Mouse (Mus musculus): ENCODE measurements around the gene Dcun1d4. TPM values are rescaled to one million over a fixed set of nuclear protein-coding genes. Genes with fewer than 3 reads are reported as not detected.

Dcun1d4 gene
- polyA plus RNA-seq, 1 experiment, result 2.8 TPM

GRCm38 (mm10) chr5:73486451-73486850 lies 5.7 kb downstream of the Dcun1d4 start:
- Histone ChIP-seq H3K4me1 (ENCODE audit: control insufficient read depth, insufficient read depth, insufficient read length, low read length) (peaks cover 5% of the 10 kb centered on the region; the same call in 1 of the 2 replicates), H3K27ac (ENCODE audit: insufficient read depth, low read depth, low read length) (no peak overlapping the region), H3K4me3 (ENCODE audit: low read depth, low read length) (no peak overlapping the region), H3K36me3 (ENCODE audit: control insufficient read depth, insufficient read depth, low read length) (no peaks in the 10 kb centered on the region), H3K27me3 (ENCODE audit: control insufficient read depth, insufficient read depth, low read length) (no peaks in the 10 kb centered on the region)
- WGBS, result 40% methylated on average over 4 of the region's 4 CpGs
- TF ChIP-seq POLR2A (IDR thresholded peaks at IDR 0.05; ENCODE audit: low read depth, low read length) (no peak), CTCF (IDR thresholded peaks at IDR 0.05; ENCODE audit: extremely low read depth, insufficient read length, insufficient replicate concordance, low read depth, low read length) (no peak)

- Histone ChIP-seq H3K27ac (ENCODE audit: insufficient read depth, low read depth, low read length) (no peak overlapping the region), H3K36me3 (ENCODE audit: control insufficient read depth, insufficient read depth, low read length) (no peaks in the 10 kb centered on the region)
- TF ChIP-seq CTCF (IDR thresholded peaks at IDR 0.05; ENCODE audit: extremely low read depth, insufficient read length, insufficient replicate concordance, low read depth, low read length) (no peak), POLR2A (IDR thresholded peaks at IDR 0.05; ENCODE audit: low read depth, low read length) (no peak)
Measured at GRCm38 (mm10) chr5:73489915-73490314, 9.1 kb downstream of the Dcun1d4 start.

DNA sequence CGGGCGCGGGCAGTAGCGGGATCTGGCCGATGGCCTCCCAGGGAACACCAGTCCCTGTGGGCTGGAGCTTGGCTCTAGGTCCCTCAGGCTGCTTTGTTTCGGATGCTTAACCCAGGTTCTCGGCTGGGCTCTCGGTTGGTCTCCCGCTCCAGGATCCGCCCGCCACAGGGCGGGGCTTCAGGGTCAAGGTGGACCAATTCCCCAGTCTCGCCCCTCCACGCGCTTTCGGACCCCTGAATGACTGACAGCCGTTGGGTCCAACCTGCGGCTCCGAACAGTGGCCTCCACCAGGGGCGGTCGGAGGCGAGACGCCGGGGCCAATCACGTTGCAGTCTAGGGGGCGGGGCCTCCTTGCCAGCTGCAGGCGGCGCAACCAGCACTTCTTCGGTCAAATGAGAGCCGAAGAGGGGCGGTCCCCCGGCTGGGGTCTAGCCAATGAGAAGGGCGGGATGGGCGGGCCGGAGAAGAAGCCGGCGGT lies 9.8 kb downstream of the Dcun1d4 start:
- under 1% methylated on average over 37 of the region's 37 CpGs for WGBS
- Histone ChIP-seq H3K4me3 (ENCODE audit: low read depth, low read length) (peak overlapping the region; percentile 96), H3K4me1 (ENCODE audit: control insufficient read depth, insufficient read depth, insufficient read length, low read length) (peaks cover 5% of the 10 kb centered on the region; the same call in 1 of the 2 replicates), H3K36me3 (ENCODE audit: control insufficient read depth, insufficient read depth, low read length) (no peaks in the 10 kb centered on the region), H3K27me3 (ENCODE audit: control insufficient read depth, insufficient read depth, low read length) (no peaks in the 10 kb centered on the region), H3K27ac (ENCODE audit: insufficient read depth, low read depth, low read length) (0 out of 2 replicates have a peak overlapping the region, but pooled peaks have one; percentile 3)
- no peak for TF ChIP-seq CTCF (IDR thresholded peaks at IDR 0.05; ENCODE audit: extremely low read depth, insufficient read length, insufficient replicate concordance, low read depth, low read length)
- peak; percentile 62; the same call in 1 of the 2 replicates for TF ChIP-seq POLR2A (IDR thresholded peaks at IDR 0.05; ENCODE audit: low read depth, low read length)

More at GRCm38 (mm10) chr5:73489915-73490314, 9.1 kb downstream of the Dcun1d4 start:
- Histone ChIP-seq H3K4me1 (ENCODE audit: control insufficient read depth, insufficient read depth, insufficient read length, low read length) (peaks cover 5% of the 10 kb centered on the region; the same call in 1 of the 2 replicates), H3K4me3 (ENCODE audit: low read depth, low read length) (peak overlapping the region; percentile 68), H3K27me3 (ENCODE audit: control insufficient read depth, insufficient read depth, low read length) (no peaks in the 10 kb centered on the region)
- WGBS, result 5% methylated on average over 14 of the region's 14 CpGs

GRCm38 (mm10) chr5:73491074-73491836 lies 10.5 kb downstream of the Dcun1d4 start:
- H3K27me3 ChIP-seq (ENCODE audit: control insufficient read depth, insufficient read depth, low read length), result no peaks in the 10 kb centered on the region
- WGBS, result under 1% methylated on average over 67 of the region's 70 CpGs
- peak; percentile 67; the same call in 1 of the 2 replicates for TF ChIP-seq POLR2A (IDR thresholded peaks at IDR 0.05; ENCODE audit: low read depth, low read length)
- TF ChIP-seq CTCF (IDR thresholded peaks at IDR 0.05; ENCODE audit: extremely low read depth, insufficient read length, insufficient replicate concordance, low read depth, low read length), result no peak
- peaks cover 5% of the 10 kb centered on the region; the same call in 1 of the 2 replicates for H3K4me1 ChIP-seq (ENCODE audit: control insufficient read depth, insufficient read depth, insufficient read length, low read length)
- no peaks in the 10 kb centered on the region for H3K36me3 ChIP-seq (ENCODE audit: control insufficient read depth, insufficient read depth, low read length)
- peak overlapping the region; percentile 54 for H3K27ac ChIP-seq (ENCODE audit: insufficient read depth, low read depth, low read length)
- H3K4me3 ChIP-seq (ENCODE audit: low read depth, low read length), result peak overlapping the region; percentile 96

DNA sequence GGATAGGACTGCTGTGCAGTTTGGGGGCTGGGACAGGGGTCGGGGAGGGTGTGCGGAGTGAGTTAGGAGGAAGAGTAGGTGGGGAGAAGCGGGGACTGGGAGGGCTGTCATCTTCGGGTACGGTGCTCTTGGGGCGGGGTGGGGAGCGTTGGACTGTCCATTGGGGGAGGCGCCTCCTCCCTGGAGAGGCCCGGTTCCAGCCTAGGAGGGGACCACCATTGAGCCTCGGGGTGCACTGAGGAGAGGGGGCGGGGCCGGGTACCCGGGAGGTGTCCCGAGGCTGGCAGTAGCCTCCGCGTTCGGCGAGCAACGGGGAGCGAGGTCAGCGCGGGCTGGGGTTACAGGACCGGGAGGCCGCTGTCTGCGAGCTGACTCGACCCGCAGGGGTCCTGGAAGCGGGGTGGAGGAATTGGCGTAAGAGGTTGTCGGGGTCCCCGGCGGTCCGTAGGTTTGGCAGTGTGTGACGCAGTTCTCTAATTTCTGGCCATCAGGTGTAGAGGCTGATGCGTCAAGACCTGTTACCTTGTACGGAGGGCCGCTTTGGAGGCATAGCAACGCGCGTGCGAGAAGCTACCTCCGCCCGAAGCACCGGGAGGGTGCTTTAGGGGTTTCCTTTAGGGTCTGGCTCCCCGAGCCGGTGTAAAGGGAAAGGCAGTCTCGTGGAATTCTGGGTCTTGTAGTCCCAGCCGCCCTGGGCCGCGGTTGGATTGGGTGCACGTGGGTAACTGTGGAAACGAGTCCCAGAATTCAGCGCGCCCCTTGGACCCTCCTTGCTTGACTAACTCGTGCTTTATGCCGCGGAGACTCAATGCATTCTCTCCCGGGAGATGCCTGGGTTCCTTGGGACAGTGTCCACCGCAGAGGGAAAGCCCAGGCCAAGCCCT lies 11.3 kb downstream of the Dcun1d4 start:
- H3K27ac ChIP-seq (ENCODE audit: insufficient read depth, low read depth, low read length), result no peak overlapping the region
- peak overlapping the region; percentile 96 for H3K4me3 ChIP-seq (ENCODE audit: low read depth, low read length)
- peaks cover 5% of the 10 kb centered on the region; the same call in 1 of the 2 replicates for H3K4me1 ChIP-seq (ENCODE audit: control insufficient read depth, insufficient read depth, insufficient read length, low read length)
- no peaks in the 10 kb centered on the region for H3K36me3 ChIP-seq (ENCODE audit: control insufficient read depth, insufficient read depth, low read length)
- under 1% methylated on average over 57 of the region's 59 CpGs for WGBS
- TF ChIP-seq CTCF (IDR thresholded peaks at IDR 0.05; ENCODE audit: extremely low read depth, insufficient read length, insufficient replicate concordance, low read depth, low read length) (no peak), POLR2A (IDR thresholded peaks at IDR 0.05; ENCODE audit: low read depth, low read length) (0 out of 2 replicates have a peak, but pooled peaks have one; percentile 22)
- H3K27me3 ChIP-seq (ENCODE audit: control insufficient read depth, insufficient read depth, low read length), result no peaks in the 10 kb centered on the region

- H3K36me3 ChIP-seq (ENCODE audit: control insufficient read depth, insufficient read depth, low read length), result no peaks in the 10 kb centered on the region
- H3K4me3 ChIP-seq (ENCODE audit: low read depth, low read length), result no peak overlapping the region
- WGBS, result 76% methylated on average over 3 of the region's 3 CpGs
- TF ChIP-seq POLR2A (IDR thresholded peaks at IDR 0.05; ENCODE audit: low read depth, low read length) (no peak), CTCF (IDR thresholded peaks at IDR 0.05; ENCODE audit: extremely low read depth, insufficient read length, insufficient replicate concordance, low read depth, low read length) (no peak)
- no peaks in the 10 kb centered on the region for H3K27me3 ChIP-seq (ENCODE audit: control insufficient read depth, insufficient read depth, low read length)
- peaks cover 13% of the 10 kb centered on the region for H3K4me1 ChIP-seq (ENCODE audit: control insufficient read depth, insufficient read depth, insufficient read length, low read length)
- no peak overlapping the region for H3K27ac ChIP-seq (ENCODE audit: insufficient read depth, low read depth, low read length)
Measured at GRCm38 (mm10) chr5:73497401-73497800, 16.6 kb downstream of the Dcun1d4 start.
